Mouse (Mus musculus): ENCODE measurements around the gene Rpn1. TPM values are rescaled to one million over a fixed set of nuclear protein-coding genes. Genes with fewer than 3 reads are reported as not detected.

The Rpn1 gene
- polyA plus RNA-seq, 1 experiment from 2014 or later: 227 TPM

DNA sequence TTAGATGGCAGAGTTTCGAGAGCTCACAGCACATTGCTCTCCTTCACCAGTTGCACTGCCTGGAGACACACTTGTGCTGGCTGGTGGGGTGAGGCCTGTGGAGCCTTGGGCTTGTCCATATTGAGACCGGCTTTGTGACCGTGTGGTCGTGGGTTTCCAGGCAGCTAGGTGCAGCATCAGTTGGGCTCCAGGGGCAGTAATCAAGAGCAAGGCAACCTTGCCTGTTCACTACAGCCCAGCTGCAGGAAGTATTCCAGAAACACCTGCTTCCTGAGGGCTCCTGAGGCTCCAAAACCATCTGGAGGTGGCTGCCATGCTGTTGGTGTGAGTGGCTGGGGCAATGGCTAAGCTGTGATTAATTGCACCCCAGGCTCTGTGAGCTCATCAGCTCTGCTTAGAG is 61.5 kb downstream of the Rpn1 start:
- no peak overlapping the region for H3K4me3 ChIP-seq

DNA sequence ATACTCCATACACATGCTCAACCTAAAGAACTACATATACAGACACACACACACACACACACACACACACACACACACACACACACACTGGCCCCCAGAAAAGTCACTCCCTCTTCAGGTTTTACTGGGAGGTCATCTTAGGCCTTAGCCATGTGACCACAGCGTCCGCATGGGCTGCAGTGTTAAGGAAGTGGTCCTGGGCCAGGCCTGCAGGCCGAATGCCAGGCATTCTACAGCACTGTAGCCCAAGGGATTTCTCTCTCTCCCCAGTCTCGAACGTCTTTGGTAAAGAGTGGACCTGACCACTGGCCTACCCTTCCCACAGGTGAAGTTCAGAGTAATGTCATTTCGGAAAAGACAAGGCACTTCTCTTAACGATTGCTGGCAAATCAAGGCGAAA is 62.3 kb downstream of the Rpn1 start:
- WGBS: 66% methylated on average over 8 of the region's 8 CpGs
- Histone ChIP-seq H3K4me3 (no peak overlapping the region), H3K27me3 (replicated peaks) (no peaks in the 10 kb centered on the region; the same call in 1 of the 2 replicates), H3K27ac (ENCODE audit: poor library complexity, severe bottlenecking) (no peak overlapping the region), H3K36me3 (no peaks in the 10 kb centered on the region), H3K4me1 (replicated peaks) (peaks cover 9% of the 10 kb centered on the region; the same call in 1 of the 2 replicates), H3K9ac (no peak overlapping the region), H3K4me2 (no peak overlapping the region), H3K9me3 (replicated peaks) (peaks cover 10% of the 10 kb centered on the region; the same call in 1 of the 2 replicates)
- ATAC-seq (ENCODE audit: insufficient number of reproducible peaks, low FRiP score): no peak

More for the DNA sequence above, 61.5 kb downstream of the Rpn1 start:
- peaks cover 9% of the 10 kb centered on the region for H3K4me1 ChIP-seq (replicated peaks)
- no peak overlapping the region for H3K9ac ChIP-seq
- H3K4me2 ChIP-seq: no peak overlapping the region
- 0 out of 2 replicates have a peak, but pooled peaks cover 10% of the 10 kb centered on the region for H3K9me3 ChIP-seq (replicated peaks)
- H3K27ac ChIP-seq (ENCODE audit: poor library complexity, severe bottlenecking): no peak overlapping the region
- WGBS: 73% methylated on average over 4 of the region's 4 CpGs
- H3K27me3 ChIP-seq (replicated peaks): no peaks in the 10 kb centered on the region
- no peaks in the 10 kb centered on the region for H3K36me3 ChIP-seq
- no peak for ATAC-seq (ENCODE audit: insufficient number of reproducible peaks, low FRiP score)

DNA sequence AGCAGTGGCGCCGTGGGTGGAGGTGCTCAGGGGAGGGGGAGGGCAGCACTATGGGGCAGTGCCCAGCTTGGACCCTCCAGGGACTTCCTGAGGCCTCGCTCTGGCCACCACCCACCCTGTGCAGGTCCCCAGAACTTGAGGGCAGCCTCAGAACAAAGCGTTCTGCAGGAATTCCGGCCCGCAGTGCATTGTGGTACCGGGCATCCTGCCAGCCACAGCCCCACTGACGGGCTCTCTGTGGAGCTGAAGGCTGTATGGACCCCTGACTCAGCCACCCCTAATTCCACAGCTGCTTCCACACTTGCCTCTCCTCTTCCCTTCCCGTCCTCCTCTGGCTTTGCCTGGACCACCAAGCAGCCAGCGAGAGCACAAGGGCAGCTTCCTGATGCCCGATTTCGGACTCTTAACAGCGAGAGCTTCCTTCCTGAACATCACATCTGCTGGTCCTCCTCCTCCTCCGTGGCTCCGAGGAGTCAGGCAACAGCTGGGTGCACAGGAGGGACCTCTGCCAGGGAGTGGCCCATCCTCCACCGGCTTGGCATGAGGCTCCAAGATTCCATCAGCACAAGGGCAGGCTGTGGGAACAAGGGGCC is 63.2 kb downstream of the Rpn1 start:
- no peaks in the 10 kb centered on the region; the same call in 1 of the 2 replicates for H3K27me3 ChIP-seq (replicated peaks)

DNA sequence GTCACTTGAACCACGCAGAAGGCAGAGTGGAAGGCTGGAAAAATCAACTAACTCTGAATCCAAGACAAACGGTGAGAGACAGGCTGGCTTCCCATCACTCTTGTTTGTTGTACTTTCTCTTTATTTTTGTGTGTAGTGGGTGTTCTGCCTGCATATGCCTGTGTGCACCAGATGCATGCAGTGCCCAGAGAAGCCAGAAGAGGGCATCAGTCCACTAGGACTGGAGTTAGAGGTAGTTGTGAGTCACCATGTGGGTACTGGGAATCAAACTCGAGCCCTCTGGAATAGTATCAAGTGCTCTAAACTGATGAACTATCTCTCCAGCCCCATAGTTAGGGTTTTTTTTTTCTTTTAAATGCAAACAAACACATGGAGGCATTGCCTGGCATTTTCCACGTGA is 67.1 kb downstream of the Rpn1 start:
- H3K27ac ChIP-seq (ENCODE audit: poor library complexity, severe bottlenecking): no peak overlapping the region
- no peaks in the 10 kb centered on the region; the same call in 1 of the 2 replicates for H3K9me3 ChIP-seq (replicated peaks)
- 70% methylated on average over 4 of the region's 4 CpGs for WGBS
- peaks cover 9% of the 10 kb centered on the region; the same call in 1 of the 2 replicates for H3K4me1 ChIP-seq (replicated peaks)
- no peak overlapping the region for H3K4me2 ChIP-seq
- no peak overlapping the region for H3K9ac ChIP-seq
- H3K27me3 ChIP-seq (replicated peaks): no peaks in the 10 kb centered on the region; the same call in 1 of the 2 replicates
- no peak for ATAC-seq (ENCODE audit: insufficient number of reproducible peaks, low FRiP score)
- H3K36me3 ChIP-seq: no peaks in the 10 kb centered on the region
- H3K4me3 ChIP-seq: no peak overlapping the region

More for the DNA sequence above, 63.2 kb downstream of the Rpn1 start:
- Histone ChIP-seq H3K4me3 (no peak overlapping the region), H3K4me1 (replicated peaks) (peaks cover 9% of the 10 kb centered on the region; the same call in 1 of the 2 replicates), H3K4me2 (no peak overlapping the region), H3K9me3 (replicated peaks) (peaks cover 6% of the 10 kb centered on the region; the same call in 1 of the 2 replicates), H3K36me3 (no peaks in the 10 kb centered on the region), H3K9ac (no peak overlapping the region), H3K27ac (ENCODE audit: poor library complexity, severe bottlenecking) (no peak overlapping the region)
- WGBS: 68% methylated on average over 16 of the region's 16 CpGs
- no peak for ATAC-seq (ENCODE audit: insufficient number of reproducible peaks, low FRiP score)

DNA sequence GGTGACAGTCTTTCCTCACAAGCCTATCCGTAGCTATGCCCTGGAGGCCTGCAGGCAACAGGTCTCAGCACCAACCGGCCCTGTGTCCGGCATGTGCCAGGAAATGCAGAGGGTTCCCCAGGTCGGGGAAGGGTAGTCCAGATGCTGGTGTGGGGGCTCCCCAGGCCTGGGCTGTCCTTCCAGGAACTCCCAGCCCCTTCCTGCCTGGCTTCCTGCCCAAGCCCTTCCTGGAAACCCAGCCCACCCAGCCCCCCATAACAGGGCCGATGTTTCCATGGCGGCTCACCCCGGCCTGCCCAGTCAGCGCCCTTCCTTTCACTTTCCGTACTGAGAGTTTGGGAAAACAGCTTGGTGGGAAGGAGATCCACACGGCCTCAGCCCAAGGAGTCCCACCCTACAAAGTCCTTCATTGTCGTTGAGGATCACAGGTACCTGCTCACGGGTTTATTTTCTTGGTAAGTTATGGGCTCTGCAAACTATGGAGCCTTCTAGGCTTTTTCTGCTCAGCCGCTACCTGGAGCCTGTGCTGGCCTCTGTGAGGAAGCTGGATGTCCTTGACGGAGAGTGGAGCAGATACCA is 67.9 kb downstream of the Rpn1 start:
- H3K9me3 ChIP-seq (replicated peaks): no peaks in the 10 kb centered on the region; the same call in 1 of the 2 replicates
- H3K36me3 ChIP-seq: no peaks in the 10 kb centered on the region
- 0 out of 2 replicates have a peak overlapping the region, but pooled peaks have one; percentile 4 for H3K4me3 ChIP-seq
- H3K4me2 ChIP-seq: peak overlapping the region; percentile 38
- H3K27ac ChIP-seq (ENCODE audit: poor library complexity, severe bottlenecking): peak overlapping the region; percentile 50; the same call in 1 of the 2 replicates
- WGBS: 72% methylated on average over 14 of the region's 14 CpGs
- no peak overlapping the region for H3K9ac ChIP-seq
- peak; percentile 77 for ATAC-seq (ENCODE audit: insufficient number of reproducible peaks, low FRiP score)
- no peaks in the 10 kb centered on the region; the same call in 1 of the 2 replicates for H3K27me3 ChIP-seq (replicated peaks)
- peaks cover 7% of the 10 kb centered on the region; the same call in 1 of the 2 replicates for H3K4me1 ChIP-seq (replicated peaks)

DNA sequence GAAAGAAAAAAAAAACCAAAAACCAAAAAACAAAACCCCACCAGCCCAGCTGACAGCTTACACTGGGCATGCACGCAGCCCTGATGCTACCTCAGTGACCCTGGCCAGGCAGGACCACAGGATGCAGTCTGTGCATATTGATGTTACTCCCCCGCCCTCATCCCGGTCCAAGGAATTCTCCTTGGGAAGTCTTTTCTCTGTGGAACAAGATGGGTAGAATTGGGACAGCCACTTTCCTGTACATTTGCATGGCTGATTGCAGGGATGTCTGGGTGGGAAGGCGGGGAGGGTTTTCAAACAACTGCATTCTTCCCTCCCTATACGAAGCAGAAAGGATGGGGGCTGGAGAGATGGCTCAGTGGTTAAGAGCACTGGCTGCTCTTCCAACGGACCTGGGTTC is 68.7 kb downstream of the Rpn1 start:
- Histone ChIP-seq H3K36me3 (no peaks in the 10 kb centered on the region), H3K9ac (no peak overlapping the region), H3K27me3 (replicated peaks) (no peaks in the 10 kb centered on the region; the same call in 1 of the 2 replicates), H3K9me3 (replicated peaks) (no peaks in the 10 kb centered on the region; the same call in 1 of the 2 replicates), H3K27ac (ENCODE audit: poor library complexity, severe bottlenecking) (no peak overlapping the region; the same call in 1 of the 2 replicates), H3K4me3 (no peak overlapping the region), H3K4me1 (replicated peaks) (no peaks in the 10 kb centered on the region; the same call in 1 of the 2 replicates), H3K4me2 (no peak overlapping the region)
- WGBS: 63% methylated on average over 6 of the region's 6 CpGs
- ATAC-seq (ENCODE audit: insufficient number of reproducible peaks, low FRiP score): no peak

Small RNA genes lying within 50 kb of the gene (microRNA-seq; reads per million reads assigned to microRNA genes)
- not detected for gene Mir6376

Other genes with a start within 250 kb of the Rpn1 start
- gene Gm45140, start 248.7 kb upstream of the Rpn1 start, polyA plus RNA-seq (2016; fragmentation: Nextera tagmentation; extraction: Ambion mirVana): 1.9 and 4.8 TPM in 2 replicates
- gene Isy1, start 245.7 kb upstream of the Rpn1 start, polyA plus RNA-seq (2016; fragmentation: Nextera tagmentation; extraction: Ambion mirVana): 29.1 and 32.7 TPM in 2 replicates
- 767 and 777 TPM in 2 replicates for gene Cnbp, start 233.4 kb upstream of the Rpn1 start, polyA plus RNA-seq (2016; fragmentation: Nextera tagmentation; extraction: Ambion mirVana)
- 144 and 145 TPM in 2 replicates for gene Copg1, start 196.7 kb upstream of the Rpn1 start, polyA plus RNA-seq (2016; fragmentation: Nextera tagmentation; extraction: Ambion mirVana)
- gene Hmces, start 170.5 kb upstream of the Rpn1 start, polyA plus RNA-seq (2016; fragmentation: Nextera tagmentation; extraction: Ambion mirVana): 25.4 and 27.8 TPM in 2 replicates
- 32.6 and 34.0 TPM in 2 replicates for gene H1fx, start 102.8 kb upstream of the Rpn1 start, polyA plus RNA-seq (2016; fragmentation: Nextera tagmentation; extraction: Ambion mirVana)
- 202 and 207 TPM in 2 replicates for gene Rab7, start 39.2 kb upstream of the Rpn1 start, polyA plus RNA-seq (2016; fragmentation: Nextera tagmentation; extraction: Ambion mirVana)
- gene Gata2, start 109.4 kb downstream of the Rpn1 start, polyA plus RNA-seq (2016; fragmentation: Nextera tagmentation; extraction: Ambion mirVana): 20.8 and 21.3 TPM in 2 replicates
- not detected in 2 replicates for gene Dnajb8, start 137.8 kb downstream of the Rpn1 start, polyA plus RNA-seq (2016; fragmentation: Nextera tagmentation; extraction: Ambion mirVana)

Measured in heart, embryonic 12.5 days (tissue).